ENCODE assay signal across 13 mouse cellular contexts in genomic region chr5:112281676-112282075, GRCm38 (mm10). TPM values are rescaled to one million over a fixed set of nuclear protein-coding genes. Genes with fewer than 3 reads are reported as not detected.
A peak's percentile ranks its signal among the peaks of the same experiment; 100 is the strongest.
DNase-seq lines count a peak whose midpoint lies in the region; ATAC-seq and TF ChIP-seq lines count a peak whose summit lies in the region.
"Had no signal": no experiment of that assay in that cellular context is flagged by ENCODE, and none has a peak within 500 bp of the region (broad histone marks: within the 10 kb centered on the region; RNA-seq: fewer than 3 reads in every experiment).

No protein-coding gene starts in this region.

- H3K27me3 ChIP-seq in heart, embryonic 15.5 days = no peaks in the 10 kb centered on the region
- H3K27me3 ChIP-seq in lung, postnatal 0 days (replicated peaks; ENCODE audit: insufficient read depth, low read length) = no peaks in the 10 kb centered on the region
- H3K27me3 ChIP-seq: neural tube, embryonic 15.5 days had no signal

- DNase-seq in heart, adult 11 months = no peak
- no peak for DNase-seq in lung, postnatal 0 days (ENCODE audit: low spot score)
- no peak for DNase-seq in lung, adult 2 months
- no peak for DNase-seq in thymus, adult 18-20 months
- DNase-seq: cerebellum, adult 11 months; heart, postnatal 14 days; kidney, adult 11 months; right cerebral cortex, postnatal 4 days had no signal

- H3K4me1 ChIP-seq in heart, embryonic 15.5 days (replicated peaks) = peaks cover 80% of the 10 kb centered on the region
- peaks cover 7% of the 10 kb centered on the region for H3K4me1 ChIP-seq in lung, postnatal 0 days (ENCODE audit: insufficient read depth, low read depth, low read length)
- peaks cover 59% of the 10 kb centered on the region for H3K4me1 ChIP-seq in lung, adult 2 months (ENCODE audit: control insufficient read depth, insufficient read depth, low read length)
- H3K4me1 ChIP-seq in brown adipose tissue, adult 24 weeks (ENCODE audit: control insufficient read depth, insufficient read depth, insufficient read length, low read length) = peaks cover 67% of the 10 kb centered on the region

- H3K36me3 ChIP-seq in heart, embryonic 15.5 days = no peaks in the 10 kb centered on the region
- H3K36me3 ChIP-seq in lung, postnatal 0 days (ENCODE audit: insufficient read depth, low read length) = no peaks in the 10 kb centered on the region
- H3K36me3 ChIP-seq: neural tube, embryonic 15.5 days had no signal

- H3K27ac ChIP-seq in heart, embryonic 15.5 days = peak overlapping the region; percentile 74
- peak overlapping the region; percentile 88 for H3K27ac ChIP-seq in lung, postnatal 0 days (ENCODE audit: low read length)
- H3K27ac ChIP-seq in brown adipose tissue, adult 24 weeks (replicated peaks; ENCODE audit: low read depth, low read length) = peak overlapping the region; percentile 79
- H3K27ac ChIP-seq: neural tube, embryonic 15.5 days had no signal

- WGBS in heart, embryonic 15.5 days = 71% methylated on average over 4 of the region's 4 CpGs
- WGBS in lung, postnatal 0 days = 53% methylated on average over 4 of the region's 4 CpGs
- WGBS in lung, adult 2 months = 50% methylated on average over 4 of the region's 4 CpGs

- H3K9ac ChIP-seq in heart, embryonic 15.5 days = no peak overlapping the region
- no peak overlapping the region for H3K9ac ChIP-seq in lung, postnatal 0 days (replicated peaks; ENCODE audit: low read depth)
- H3K9ac ChIP-seq: neural tube, embryonic 15.5 days had no signal

- TF ChIP-seq EP300 in lung, postnatal 0 days (IDR thresholded peaks at IDR 0.05) = no peak

- no peak for TF ChIP-seq POLR2A in lung, adult 2 months (IDR thresholded peaks at IDR 0.05; ENCODE audit: borderline replicate concordance, extremely low read depth, low read depth, low read length)

- H3K4me2 ChIP-seq in heart, embryonic 15.5 days = no peak overlapping the region
- H3K4me2 ChIP-seq in lung, postnatal 0 days (replicated peaks; ENCODE audit: low read depth, low read length) = no peak overlapping the region
- H3K4me2 ChIP-seq: neural tube, embryonic 15.5 days had no signal

- H3K4me3 ChIP-seq in heart, embryonic 15.5 days = no peak overlapping the region
- H3K4me3 ChIP-seq in lung, postnatal 0 days (ENCODE audit: low read depth, low read length) = no peak overlapping the region
- H3K4me3 ChIP-seq in lung, adult 2 months (replicated peaks; ENCODE audit: extremely low read depth, low read depth, low read length) = no peak overlapping the region
- H3K4me3 ChIP-seq in brown adipose tissue, adult 24 weeks (ENCODE audit: insufficient read depth, low read depth, low read length) = no peak overlapping the region
- H3K4me3 ChIP-seq: neural tube, embryonic 15.5 days had no signal

- H3K9me3 ChIP-seq in heart, embryonic 15.5 days (replicated peaks) = no peaks in the 10 kb centered on the region
- no peaks in the 10 kb centered on the region for H3K9me3 ChIP-seq in lung, postnatal 0 days (ENCODE audit: low read length)
- H3K9me3 ChIP-seq: neural tube, embryonic 15.5 days had no signal

- TF ChIP-seq CTCF in lung, postnatal 0 days (IDR thresholded peaks at IDR 0.05) = no peak
- no peak for TF ChIP-seq CTCF in lung, adult 2 months (IDR thresholded peaks at IDR 0.05; ENCODE audit: insufficient read depth, low read length)

- no peak for ATAC-seq in heart, embryonic 15.5 days (replicated peaks; ENCODE audit: insufficient number of reproducible peaks, insufficient read depth, low FRiP score, low read depth)
- ATAC-seq in lung, postnatal 0 days = no peak
- ATAC-seq in megakaryocyte progenitor cell, adult 5-6 weeks (replicated peaks; ENCODE audit: poor library complexity) = peak; percentile 18

RNA-seq across cellular contexts. Expression of gene Tpst2, which starts 5.2 kb away (rescaled TPM):
- polyA plus RNA-seq in heart, embryonic 15.5 days (2015; fragmentation: Nextera tagmentation; extraction: Ambion mirVana) = 38.5 and 47.8 TPM in 2 replicates
- polyA plus RNA-seq in lung, postnatal 0 days (2015; fragmentation: Nextera tagmentation; extraction: Ambion mirVana) = 96.8 and 106 TPM in 2 replicates
- polyA plus RNA-seq in lung, adult 2 months (2012; rRNA removed) = 122 and 144 TPM in 2 replicates
- polyA plus RNA-seq in brown adipose tissue, adult 24 weeks (2012; ENCODE audit: insufficient read depth, insufficient read length, missing spikeins) = 23.8 and 30.1 TPM in 2 replicates
- total RNA-seq in megakaryocyte progenitor cell, adult 5-6 weeks (2015) = 22.6 and 29.6 TPM in 2 replicates
- total RNA-seq in megakaryocyte progenitor cell, adult 5-6 weeks (2017) = 31.4 and 45.3 TPM in 2 replicates

RNA-seq across cellular contexts. Expression of gene Crybb1, which starts 26.1 kb away (rescaled TPM):
- polyA plus RNA-seq in heart, embryonic 15.5 days (2015; fragmentation: Nextera tagmentation; extraction: Ambion mirVana) = 1.6 and 2.1 TPM in 2 replicates
- 1.4 and 1.7 TPM in 2 replicates for polyA plus RNA-seq in lung, postnatal 0 days (2015; fragmentation: Nextera tagmentation; extraction: Ambion mirVana)
- polyA plus RNA-seq in lung, adult 2 months (2012; rRNA removed) = 0.14 TPM in 1 of 2 replicates, not detected in the other
- not detected in 2 replicates for polyA plus RNA-seq in brown adipose tissue, adult 24 weeks (2012; ENCODE audit: insufficient read depth, insufficient read length, missing spikeins)
- not detected in 2 replicates for total RNA-seq in megakaryocyte progenitor cell, adult 5-6 weeks (2015)
- total RNA-seq in megakaryocyte progenitor cell, adult 5-6 weeks (2017) = not detected in 2 replicates
- total RNA-seq: megakaryocyte-erythroid progenitor cell, adult 5-6 weeks had no signal

RNA-seq across cellular contexts. Expression of gene Cryba4, which starts 29.4 kb away (rescaled TPM):
- polyA plus RNA-seq in heart, embryonic 15.5 days (2015; fragmentation: Nextera tagmentation; extraction: Ambion mirVana) = 1.2 and 1.4 TPM in 2 replicates
- polyA plus RNA-seq in lung, postnatal 0 days (2015; fragmentation: Nextera tagmentation; extraction: Ambion mirVana) = 0.87 and 1.5 TPM in 2 replicates
- 1.0 and 1.4 TPM in 2 replicates for polyA plus RNA-seq in lung, adult 2 months (2012; rRNA removed)
- not detected in 2 replicates for polyA plus RNA-seq in brown adipose tissue, adult 24 weeks (2012; ENCODE audit: insufficient read depth, insufficient read length, missing spikeins)
- not detected in 2 replicates for total RNA-seq in megakaryocyte progenitor cell, adult 5-6 weeks (2015)
- not detected in 2 replicates for total RNA-seq in megakaryocyte progenitor cell, adult 5-6 weeks (2017)
- total RNA-seq: megakaryocyte-erythroid progenitor cell, adult 5-6 weeks had no signal

RNA-seq across cellular contexts. Expression of gene Tfip11, which starts 44.5 kb away (rescaled TPM):
- polyA plus RNA-seq in heart, embryonic 15.5 days (2015; fragmentation: Nextera tagmentation; extraction: Ambion mirVana) = 15.2 and 19.6 TPM in 2 replicates
- polyA plus RNA-seq in lung, postnatal 0 days (2015; fragmentation: Nextera tagmentation; extraction: Ambion mirVana) = 16.0 and 16.7 TPM in 2 replicates
- polyA plus RNA-seq in lung, adult 2 months (2012; rRNA removed) = 33.5 and 36.2 TPM in 2 replicates
- 9.5 and 9.8 TPM in 2 replicates for polyA plus RNA-seq in brown adipose tissue, adult 24 weeks (2012; ENCODE audit: insufficient read depth, insufficient read length, missing spikeins)
- 12.9 and 16.2 TPM in 2 replicates for total RNA-seq in megakaryocyte progenitor cell, adult 5-6 weeks (2015)
- total RNA-seq in megakaryocyte progenitor cell, adult 5-6 weeks (2017) = 12.9 and 20.1 TPM in 2 replicates
